Mouse (Mus musculus) embryonic facial prominence, embryonic 15.5 days (tissue): ENCODE measurements at regions not wholly inside any gene's neighbourhood (a gene's known extent, or its start where the extent isn't known, plus 50 kb on each side); places are given as distances from the start of the nearest gene placed in this dataset.

ENCODE experiments used
- ATAC-seq: fragments of 200-750 bp; cut with Nextera tagmentation; 2 replicates; pipeline ENCODE4 v1.8.0; 2017; ENCODE audit warnings: low read depth, moderate TSS enrichment; ENCODE audit not compliant: insufficient number of reproducible peaks, low FRiP score, low TSS enrichment
- H3K27ac ChIP-seq: fragments of 300-500 bp; sonication (generic); replicated peaks from 2 replicates; pipeline ENCODE4 v1.5.1; 2015; ENCODE audit warnings: mild to moderate bottlenecking, inconsistent platforms
- H3K27me3 ChIP-seq: fragments of 300-500 bp; sonication (generic); 2 replicates; pipeline ENCODE4 v1.6.1; 2015; ENCODE audit warnings: inconsistent platforms
- H3K36me3 ChIP-seq: fragments of 300-500 bp; sonication (generic); 2 replicates; pipeline ENCODE4 v1.6.1; 2015; ENCODE audit warnings: mild to moderate bottlenecking, inconsistent platforms
- H3K4me1 ChIP-seq: fragments of 300-500 bp; sonication (generic); 2 replicates; pipeline ENCODE4 v1.6.1; 2015; ENCODE audit warnings: inconsistent platforms
- H3K4me2 ChIP-seq: fragments of 300-500 bp; sonication (generic); replicated peaks from 2 replicates; pipeline ENCODE4 v1.6.1; 2015; ENCODE audit warnings: mild to moderate bottlenecking, inconsistent platforms
- H3K4me3 ChIP-seq: fragments of 300-500 bp; sonication (generic); replicated peaks from 2 replicates; pipeline ENCODE4 v1.5.1; 2015; ENCODE audit warnings: mild to moderate bottlenecking, inconsistent platforms
- H3K9ac ChIP-seq: fragments of 300-500 bp; sonication (generic); 2 replicates; pipeline ENCODE4 v1.6.1; 2015; ENCODE audit warnings: inconsistent platforms
- H3K9me3 ChIP-seq: fragments of 300-500 bp; sonication (generic); replicated peaks from 2 replicates; pipeline ENCODE4 v1.6.1; 2016; ENCODE audit warnings: inconsistent platforms
- WGBS: fragments of 180-500 bp; shearing (Covaris S2); methylation state at CpG from one replicate; pipeline ENCODE4 v1.1.7; 2015; 5-methylcytosine and 5-hydroxymethylcytosine counted together

DNA sequence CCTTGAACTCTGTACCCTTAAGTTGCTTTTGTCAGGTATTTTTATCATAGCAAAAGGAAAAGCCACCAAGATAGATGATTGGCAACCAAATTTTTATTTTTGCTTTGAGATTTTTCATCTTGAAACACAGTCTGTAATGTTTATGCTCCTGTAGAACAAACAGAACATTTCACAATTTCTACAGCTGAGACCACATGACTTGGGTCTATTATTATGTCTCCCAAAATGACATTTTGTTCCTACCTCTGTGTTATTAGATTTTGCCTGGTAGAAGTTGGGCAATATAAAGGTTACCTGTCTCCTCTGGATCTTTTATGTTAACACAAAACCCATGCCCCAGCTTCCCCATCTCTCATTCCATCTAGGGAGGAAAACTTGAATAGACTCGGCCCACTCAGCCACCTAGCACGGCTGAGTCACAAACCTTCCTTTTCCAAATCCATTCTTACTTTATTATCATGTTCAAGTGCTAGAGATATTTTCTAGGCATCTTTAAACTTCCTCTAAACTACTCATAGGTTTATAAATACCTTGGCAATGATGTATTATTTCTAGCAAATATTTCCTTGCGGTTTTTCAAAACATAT, 84.8 kb upstream of the Dazl start:
- H3K27ac ChIP-seq: no peak overlapping the region

DNA sequence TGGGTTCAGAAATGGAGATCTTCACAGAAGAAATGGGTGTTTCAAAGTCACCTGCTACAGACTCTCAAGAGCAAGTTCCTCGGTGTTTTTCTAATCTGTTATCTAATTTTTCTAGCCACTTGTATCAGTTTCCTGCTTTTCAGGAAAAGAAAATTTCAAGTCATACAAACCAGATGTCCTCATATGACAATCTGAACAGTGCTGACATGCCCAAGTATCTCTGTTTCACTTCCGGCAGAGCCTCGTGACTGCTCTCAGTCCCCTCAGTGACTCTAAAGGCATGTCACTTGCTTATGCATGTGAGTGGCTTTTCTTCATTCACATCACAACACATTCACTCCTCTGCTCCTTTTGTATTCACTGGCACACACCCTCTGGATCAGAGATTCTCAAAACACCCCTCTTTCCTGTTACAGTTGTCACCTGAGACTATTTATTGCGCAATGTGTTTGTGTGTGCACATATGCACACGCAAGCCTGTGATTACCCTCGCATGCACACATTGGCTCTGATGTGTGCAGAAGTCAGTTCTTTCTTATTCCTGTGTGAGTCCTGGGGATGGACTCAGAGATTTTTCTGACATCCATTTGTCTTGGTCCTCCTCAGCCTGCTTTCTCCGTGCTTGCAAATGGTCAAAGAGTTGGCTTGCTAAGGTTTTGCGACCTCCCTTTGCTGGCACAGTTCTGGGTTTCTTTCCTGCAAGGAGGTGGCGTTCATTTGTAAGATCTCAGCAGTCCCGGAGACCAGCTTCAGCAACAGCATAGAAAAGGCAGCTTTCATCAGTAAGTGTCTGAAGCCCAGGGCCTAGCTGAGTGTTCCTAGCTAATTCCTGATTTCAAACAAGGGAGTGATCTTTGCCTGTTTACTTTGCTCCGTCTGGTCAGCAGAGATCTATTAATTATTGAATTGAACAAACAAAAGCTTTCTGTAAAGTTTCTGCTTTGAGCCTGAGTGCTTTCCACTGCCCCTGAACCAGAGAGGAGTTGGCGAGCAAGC, 95.6 kb upstream of the Dazl start:
- H3K27me3 ChIP-seq: no peaks in the 10 kb centered on the region
- H3K4me2 ChIP-seq: no peak overlapping the region
- no peaks in the 10 kb centered on the region for H3K9me3 ChIP-seq
- no peak overlapping the region for H3K9ac ChIP-seq
- H3K27ac ChIP-seq: no peak overlapping the region
- no peaks in the 10 kb centered on the region for H3K36me3 ChIP-seq
- no peak for ATAC-seq
- H3K4me3 ChIP-seq: no peak overlapping the region
- WGBS: 71% methylated on average over 12 of the region's 12 CpGs
- H3K4me1 ChIP-seq: no peaks in the 10 kb centered on the region

More for the DNA sequence above, 84.8 kb upstream of the Dazl start:
- H3K4me1 ChIP-seq: no peaks in the 10 kb centered on the region
- H3K4me2 ChIP-seq: no peak overlapping the region
- H3K36me3 ChIP-seq: no peaks in the 10 kb centered on the region
- H3K4me3 ChIP-seq: no peak overlapping the region
- H3K27me3 ChIP-seq: no peaks in the 10 kb centered on the region
- H3K9me3 ChIP-seq: no peaks in the 10 kb centered on the region
- WGBS: 88% methylated on average over 3 of the region's 3 CpGs
- no peak overlapping the region for H3K9ac ChIP-seq
- no peak for ATAC-seq

- Histone ChIP-seq H3K4me1 (no peaks in the 10 kb centered on the region), H3K27me3 (no peaks in the 10 kb centered on the region), H3K27ac (no peak overlapping the region), H3K9me3 (no peaks in the 10 kb centered on the region), H3K9ac (no peak overlapping the region), H3K4me3 (no peak overlapping the region), H3K36me3 (no peaks in the 10 kb centered on the region), H3K4me2 (no peak overlapping the region)
- WGBS: 70% methylated on average over 1 of the region's 1 CpGs
- no peak for ATAC-seq
Measured at GRCm38 (mm10) chr17:50390151-50390550, 96.7 kb upstream of the Dazl start.

DNA sequence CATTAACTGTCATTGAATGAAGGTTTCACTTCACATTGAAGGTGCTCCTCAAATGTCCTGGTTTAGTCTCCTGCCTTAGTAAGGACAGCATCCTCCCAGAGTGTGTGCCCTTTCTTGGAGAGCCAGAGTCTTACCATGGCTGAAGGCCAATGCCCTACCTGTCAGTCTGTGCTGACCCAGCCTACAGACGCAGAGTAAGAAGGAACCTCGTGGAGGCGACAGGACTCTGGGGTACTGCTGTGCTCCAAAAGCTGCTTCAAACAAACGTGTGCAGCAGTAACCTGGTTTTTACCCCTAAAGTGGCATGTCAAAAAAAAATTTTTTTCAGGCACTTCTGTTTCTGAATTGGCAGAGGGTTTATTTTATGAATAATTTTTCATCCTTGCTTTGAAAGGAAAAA, 97.8 kb upstream of the Dazl start:
- H3K27me3 ChIP-seq: no peaks in the 10 kb centered on the region
- H3K27ac ChIP-seq: no peak overlapping the region
- no peak overlapping the region for H3K9ac ChIP-seq
- WGBS: 79% methylated on average over 4 of the region's 4 CpGs
- no peaks in the 10 kb centered on the region for H3K36me3 ChIP-seq
- no peak for ATAC-seq
- H3K9me3 ChIP-seq: no peaks in the 10 kb centered on the region
- no peak overlapping the region for H3K4me2 ChIP-seq
- H3K4me1 ChIP-seq: no peaks in the 10 kb centered on the region
- H3K4me3 ChIP-seq: no peak overlapping the region

DNA sequence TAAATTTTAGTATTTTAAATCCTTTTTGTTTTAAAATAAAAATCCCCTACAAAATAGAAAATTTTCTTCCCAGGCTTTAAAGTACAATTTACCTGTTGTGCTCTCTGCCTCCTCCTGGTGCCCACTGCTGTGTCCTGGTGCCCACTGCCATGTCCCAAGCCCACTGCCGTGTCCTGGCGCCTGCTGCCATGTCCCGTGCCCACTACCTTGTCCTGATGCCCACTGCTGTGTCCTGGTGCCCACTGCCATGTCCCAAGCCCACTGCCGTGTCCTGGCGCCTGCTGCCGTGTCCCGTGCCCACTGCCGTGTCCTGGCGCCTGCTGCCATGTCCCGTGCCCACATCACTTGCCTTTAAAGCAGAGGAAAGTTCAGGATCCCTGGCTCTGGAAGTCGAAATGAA, 98.6 kb upstream of the Dazl start:
- ATAC-seq: no peak
- no peaks in the 10 kb centered on the region for H3K27me3 ChIP-seq

GRCm38 (mm10) chr17:50392428-50392827, 99.0 kb upstream of the Dazl start:
- H3K9ac ChIP-seq: no peak overlapping the region
- H3K4me1 ChIP-seq: no peaks in the 10 kb centered on the region
- no peak overlapping the region for H3K27ac ChIP-seq
- H3K36me3 ChIP-seq: no peaks in the 10 kb centered on the region
- WGBS: 84% methylated on average over 6 of the region's 6 CpGs
- ATAC-seq: no peak
- no peak overlapping the region for H3K4me3 ChIP-seq
- H3K27me3 ChIP-seq: no peaks in the 10 kb centered on the region
- H3K4me2 ChIP-seq: no peak overlapping the region
- H3K9me3 ChIP-seq: no peaks in the 10 kb centered on the region

More for the DNA sequence above, 98.6 kb upstream of the Dazl start:
- Histone ChIP-seq H3K4me3 (no peak overlapping the region), H3K9ac (no peak overlapping the region), H3K4me2 (no peak overlapping the region), H3K36me3 (no peaks in the 10 kb centered on the region), H3K9me3 (no peaks in the 10 kb centered on the region), H3K4me1 (no peaks in the 10 kb centered on the region), H3K27ac (no peak overlapping the region)
- WGBS: 87% methylated on average over 11 of the region's 11 CpGs

DNA sequence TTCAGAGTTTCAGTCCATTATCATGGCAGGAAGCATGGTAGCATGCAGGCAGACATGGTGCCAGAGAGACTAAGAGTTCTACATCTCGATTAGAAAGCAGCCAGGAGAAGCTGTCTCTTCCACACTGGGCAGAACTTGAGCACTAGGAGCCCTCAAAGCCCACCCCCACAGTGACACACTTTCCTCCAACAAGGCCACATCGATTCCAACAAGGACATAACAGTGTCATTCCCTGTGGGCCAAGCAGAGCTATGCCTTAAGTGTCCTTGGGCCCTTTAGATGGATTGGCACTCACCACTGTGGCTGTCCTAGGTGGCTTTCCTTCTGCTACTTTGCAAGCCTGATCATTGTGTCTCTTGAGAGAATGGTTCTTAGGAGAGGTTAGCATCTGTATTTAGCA, 99.5 kb upstream of the Dazl start:
- no peak overlapping the region for H3K4me3 ChIP-seq
- ATAC-seq: no peak
- H3K9ac ChIP-seq: no peak overlapping the region
- no peaks in the 10 kb centered on the region for H3K36me3 ChIP-seq
- no peaks in the 10 kb centered on the region for H3K4me1 ChIP-seq
- no peak overlapping the region for H3K4me2 ChIP-seq
- 88% methylated on average over 2 of the region's 2 CpGs for WGBS
- H3K27ac ChIP-seq: no peak overlapping the region
- H3K9me3 ChIP-seq: no peaks in the 10 kb centered on the region
- H3K27me3 ChIP-seq: no peaks in the 10 kb centered on the region

GRCm38 (mm10) chr17:50393698-50394097, 100.3 kb upstream of the Dazl start:
- WGBS: 46% methylated on average over 3 of the region's 3 CpGs
- ATAC-seq: no peak
- Histone ChIP-seq H3K27ac (no peak overlapping the region), H3K27me3 (no peaks in the 10 kb centered on the region), H3K4me2 (no peak overlapping the region), H3K9ac (no peak overlapping the region), H3K4me3 (no peak overlapping the region), H3K36me3 (no peaks in the 10 kb centered on the region), H3K4me1 (no peaks in the 10 kb centered on the region), H3K9me3 (no peaks in the 10 kb centered on the region)

GRCm38 (mm10) chr17:50394801-50395200, 101.4 kb upstream of the Dazl start:
- no peak overlapping the region for H3K27ac ChIP-seq
- H3K4me1 ChIP-seq: no peaks in the 10 kb centered on the region
- no peak for ATAC-seq
- H3K9ac ChIP-seq: no peak overlapping the region
- no peaks in the 10 kb centered on the region for H3K27me3 ChIP-seq
- H3K9me3 ChIP-seq: no peaks in the 10 kb centered on the region
- H3K36me3 ChIP-seq: no peaks in the 10 kb centered on the region
- no peak overlapping the region for H3K4me3 ChIP-seq
- 83% methylated on average over 1 of the region's 1 CpGs for WGBS
- H3K4me2 ChIP-seq: no peak overlapping the region

DNA sequence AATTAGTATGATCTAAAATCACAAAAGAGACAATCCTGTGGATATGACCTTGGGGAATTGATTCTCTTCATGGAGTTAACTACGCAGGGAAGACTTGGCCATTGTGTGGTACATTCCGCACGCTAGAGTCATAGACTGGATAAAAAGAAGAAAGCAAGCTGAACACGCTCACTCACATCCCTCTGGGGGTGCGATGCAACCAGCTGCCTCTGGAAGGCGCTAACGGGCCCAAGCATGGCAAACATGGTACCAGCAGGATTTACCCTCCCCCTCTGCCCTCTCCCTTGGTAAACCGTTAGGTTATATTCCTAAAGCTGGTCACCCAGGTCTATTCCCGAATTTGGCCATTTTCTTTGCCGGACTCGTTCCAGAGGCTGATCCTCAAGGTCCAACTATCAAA, 102.2 kb upstream of the Dazl start:
- no peak for ATAC-seq
- no peak overlapping the region for H3K9ac ChIP-seq
- H3K4me1 ChIP-seq: no peaks in the 10 kb centered on the region
- H3K4me3 ChIP-seq: no peak overlapping the region
- no peak overlapping the region for H3K4me2 ChIP-seq
- H3K27me3 ChIP-seq: no peaks in the 10 kb centered on the region
- H3K36me3 ChIP-seq: no peaks in the 10 kb centered on the region
- 93% methylated on average over 11 of the region's 11 CpGs for WGBS
- no peak overlapping the region for H3K27ac ChIP-seq
- H3K9me3 ChIP-seq: no peaks in the 10 kb centered on the region

DNA sequence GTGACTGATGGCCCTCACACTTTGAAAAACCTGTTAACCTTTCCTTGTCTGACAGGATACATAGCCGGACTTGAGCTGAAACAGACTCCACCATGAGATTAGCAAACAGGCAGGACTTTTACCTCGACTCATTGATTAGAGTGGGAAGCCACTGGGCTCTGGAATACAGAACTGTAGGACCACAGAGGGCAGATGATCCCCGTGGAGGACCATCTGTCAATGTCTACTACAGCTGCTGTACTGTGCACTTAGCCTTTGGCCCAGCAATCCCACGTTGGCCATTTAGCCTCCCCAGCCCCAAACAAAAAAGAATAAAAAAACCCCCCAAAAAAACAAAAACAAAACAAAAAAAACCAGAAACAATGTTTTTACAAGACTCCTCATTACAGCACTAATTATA, 103.9 kb upstream of the Dazl start:
- Histone ChIP-seq H3K9ac (no peak overlapping the region), H3K4me3 (no peak overlapping the region), H3K27ac (no peak overlapping the region), H3K27me3 (no peaks in the 10 kb centered on the region), H3K9me3 (no peaks in the 10 kb centered on the region), H3K36me3 (no peaks in the 10 kb centered on the region), H3K4me2 (no peak overlapping the region), H3K4me1 (no peaks in the 10 kb centered on the region)
- ATAC-seq: no peak
- 67% methylated on average over 4 of the region's 4 CpGs for WGBS
